Mouse (Mus musculus) left cerebral cortex, adult 8-10 months (tissue): ENCODE data around the gene Golga7b. TPM values are rescaled to one million over a fixed set of nuclear protein-coding genes. Genes with fewer than 3 reads are reported as not detected.

Experiments
- DNase-seq, 2 experiments: peaks; one replicate each; pipeline ENCODE4 v3.0.0; 2022; ENCODE audit warnings: low spot score in 2 of 2
- total RNA-seq, 4 experiments: library from RNA; stranded (reverse); gene quantifications; 2 replicates each; pipeline ENCODE4 v1.2.4; 2022

Gene Golga7b
- total RNA-seq, 4 experiments from 2014 or later: 89.8 to 107 (median 99.9) TPM

GRCm38 (mm10) chr19:42249976-42250914 is 2.9 kb downstream of the Golga7b start:
- DNase-seq: no peak

- peak in 1 of 2 experiments; percentile 54 for DNase-seq
Observed at GRCm38 (mm10) chr19:42255438-42255783, 8.0 kb downstream of the Golga7b start.

GRCm38 (mm10) chr19:42255784-42256610 is 8.6 kb downstream of the Golga7b start:
- DNase-seq: peak in 1 of 2 experiments; percentile 43

- peak in 1 of 2 experiments; percentile 49 for DNase-seq
Observed at GRCm38 (mm10) chr19:42256611-42257240, 9.4 kb downstream of the Golga7b start.

DNA sequence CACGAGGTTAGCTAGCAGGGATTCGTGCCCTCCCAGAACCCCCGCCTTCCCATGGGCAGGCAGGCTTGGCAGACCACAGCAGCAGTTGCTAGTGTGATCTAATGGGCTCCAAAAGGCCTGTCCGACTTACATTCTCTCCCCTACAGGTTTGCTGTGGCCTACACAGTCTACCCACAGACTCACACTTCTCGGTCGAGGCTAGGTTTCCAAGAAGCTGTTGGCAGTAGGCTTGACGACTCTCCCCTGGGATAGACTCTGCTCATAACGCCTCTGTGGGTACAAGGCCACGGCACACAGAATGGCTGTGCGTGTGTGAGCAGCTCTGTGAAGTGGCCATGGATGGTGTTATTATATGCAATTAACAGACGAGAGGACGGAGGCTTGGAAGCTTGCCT is 9.9 kb downstream of the Golga7b start:
- DNase-seq: no peak

DNA sequence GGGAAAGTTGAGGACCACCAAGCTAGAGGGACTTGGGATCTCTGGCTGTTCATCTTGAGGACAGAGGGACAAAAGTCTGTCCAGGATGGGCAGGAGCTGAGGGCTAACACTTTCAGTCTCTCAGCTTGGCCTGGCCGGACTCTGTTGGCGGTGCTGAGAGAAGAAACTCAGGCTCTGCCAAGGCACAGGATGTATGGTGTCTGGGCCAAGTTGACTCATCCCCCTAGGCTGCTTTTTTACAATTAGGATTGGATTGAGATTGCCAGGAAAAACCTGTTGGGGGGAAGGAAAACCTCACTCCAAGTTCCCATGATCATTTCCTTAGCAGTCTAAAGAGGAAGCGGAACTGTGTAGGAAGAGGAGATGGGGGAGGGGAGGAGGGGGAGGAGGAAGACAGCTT is 10.7 kb downstream of the Golga7b start:
- no peak for DNase-seq

GRCm38 (mm10) chr19:42258596-42258995 is 11.2 kb downstream of the Golga7b start:
- peak in 1 of 2 experiments; percentile 65 for DNase-seq

GRCm38 (mm10) chr19:42260486-42260885 is 13.1 kb downstream of the Golga7b start:
- no peak for DNase-seq

DNA sequence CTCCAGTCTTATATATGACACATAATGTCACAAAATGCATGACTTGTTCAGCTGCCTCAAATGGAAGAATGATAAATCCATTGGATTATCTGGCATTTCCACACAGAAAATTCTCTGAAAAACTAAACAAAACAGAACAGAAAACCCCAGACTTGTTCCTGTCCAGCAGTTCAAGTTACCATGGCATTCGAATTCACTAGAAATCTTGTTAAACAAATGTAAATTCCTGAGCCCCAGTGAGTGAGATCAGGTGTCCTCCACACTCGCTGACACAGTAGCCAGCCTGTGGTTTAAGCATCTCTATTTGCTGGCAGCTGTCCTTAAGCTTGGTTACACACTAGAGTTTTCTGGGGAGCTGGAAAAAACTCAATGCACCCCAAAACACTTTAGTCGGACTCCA is 16.1 kb downstream of the Golga7b start:
- no peak for DNase-seq

GRCm38 (mm10) chr19:42268337-42268736 is 21.0 kb downstream of the Golga7b start:
- no peak for DNase-seq

DNA sequence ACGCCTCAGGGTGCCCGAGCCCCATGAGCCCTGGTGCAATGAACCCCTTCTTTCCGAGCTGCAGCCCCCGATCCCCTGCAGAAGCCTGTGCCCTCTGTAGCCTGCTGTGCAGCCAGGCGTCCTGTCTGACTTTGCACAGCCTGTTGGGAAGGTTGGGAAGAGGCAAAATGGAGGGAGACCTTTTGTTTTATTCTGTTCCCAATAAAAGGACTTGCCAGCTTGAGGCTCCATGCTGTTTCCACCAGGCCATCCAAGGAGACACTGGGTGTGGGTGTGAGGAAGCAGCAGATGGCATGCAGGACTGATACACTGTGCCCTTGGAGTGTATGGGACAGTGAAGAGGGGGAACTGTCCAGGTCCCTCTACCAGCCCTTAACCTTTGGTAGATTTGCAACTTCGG is 22.7 kb downstream of the Golga7b start:
- no peak for DNase-seq

DNA sequence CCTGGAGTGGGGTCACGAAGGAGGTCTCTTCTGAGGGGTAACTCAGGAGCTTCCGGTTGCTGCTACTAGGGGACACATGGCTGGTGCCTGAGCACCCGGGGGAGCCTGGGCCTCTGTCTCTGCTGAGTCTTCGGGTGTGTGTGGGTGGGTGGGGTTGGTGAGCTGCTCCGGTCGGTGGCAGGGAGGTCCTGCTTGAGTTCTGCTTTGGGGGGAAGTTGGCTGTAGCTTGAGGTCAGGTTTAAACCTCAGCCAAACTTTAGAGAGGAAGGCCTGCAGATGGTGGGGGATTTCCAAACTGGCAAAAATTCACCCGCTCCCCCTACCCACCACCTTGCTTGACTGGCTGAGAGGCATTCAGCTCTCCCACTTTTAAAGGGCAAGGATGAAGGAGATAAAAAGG is 23.8 kb downstream of the Golga7b start:
- DNase-seq: no peak

DNA sequence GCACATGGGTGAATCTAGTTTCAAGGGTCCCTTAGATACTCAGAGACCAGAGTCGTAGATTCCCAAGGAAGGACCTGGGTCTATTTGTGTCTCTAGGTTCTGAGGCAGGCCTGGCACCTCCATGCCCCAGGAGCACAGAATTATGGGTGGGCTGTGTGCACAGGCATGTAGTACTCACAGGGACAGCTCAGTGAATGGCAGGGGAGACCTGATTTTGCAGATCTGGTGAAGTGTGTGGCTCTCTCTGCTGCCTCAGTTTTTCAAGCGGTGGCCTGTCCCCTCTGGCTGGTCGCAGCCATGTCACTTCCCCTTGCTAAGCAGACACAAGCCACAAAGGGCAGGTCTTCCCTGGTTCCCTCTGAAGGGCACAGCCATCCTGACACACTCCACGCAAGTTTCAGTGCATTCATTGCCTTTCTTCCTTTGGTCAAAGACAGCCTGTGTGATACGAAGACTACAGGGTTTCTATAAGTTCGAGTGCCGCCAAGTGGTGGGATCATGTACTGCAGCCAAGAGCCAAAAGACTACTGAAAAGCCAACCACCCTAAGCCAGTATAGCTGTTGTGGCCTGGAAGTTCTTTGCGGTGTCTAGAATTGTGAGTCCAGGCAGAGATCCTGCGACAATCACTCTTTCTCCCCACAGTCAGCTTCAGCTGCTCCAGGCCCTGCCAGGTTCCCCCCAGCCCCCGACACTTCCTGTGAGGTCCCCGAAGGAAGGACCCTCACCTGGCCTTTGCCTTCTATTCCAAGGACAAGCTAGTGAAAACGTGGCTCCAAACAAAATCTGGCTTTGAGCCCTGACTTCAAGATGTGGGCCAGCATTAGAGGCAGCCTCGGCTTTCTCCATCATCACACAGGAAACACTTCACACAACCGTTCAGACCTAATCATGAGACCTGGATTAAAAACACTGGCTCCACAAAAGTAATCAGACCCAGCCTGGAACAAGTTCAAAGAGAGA is 24.9 kb downstream of the Golga7b start:
- DNase-seq: peak; percentile 74 to 98

DNA sequence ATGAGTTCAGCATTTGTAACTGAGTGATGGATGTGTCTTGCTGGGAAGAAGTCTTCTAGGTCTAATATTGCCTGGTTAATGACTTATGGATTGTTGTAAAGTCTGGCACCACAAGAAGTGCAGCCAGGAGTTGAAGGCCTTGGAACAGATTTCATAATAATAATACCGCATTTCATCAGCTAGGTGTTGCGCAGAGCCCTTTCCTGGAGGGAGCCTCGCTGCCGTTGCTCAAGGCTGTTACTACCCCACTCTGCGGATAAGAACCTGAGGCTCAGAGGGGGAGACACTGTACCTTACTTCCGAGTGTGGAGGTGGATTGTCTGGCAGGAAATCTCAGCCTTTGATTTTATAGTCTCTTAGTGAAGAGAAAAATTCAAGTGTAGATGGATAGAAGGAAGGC is 29.9 kb downstream of the Golga7b start:
- no peak for DNase-seq

DNA sequence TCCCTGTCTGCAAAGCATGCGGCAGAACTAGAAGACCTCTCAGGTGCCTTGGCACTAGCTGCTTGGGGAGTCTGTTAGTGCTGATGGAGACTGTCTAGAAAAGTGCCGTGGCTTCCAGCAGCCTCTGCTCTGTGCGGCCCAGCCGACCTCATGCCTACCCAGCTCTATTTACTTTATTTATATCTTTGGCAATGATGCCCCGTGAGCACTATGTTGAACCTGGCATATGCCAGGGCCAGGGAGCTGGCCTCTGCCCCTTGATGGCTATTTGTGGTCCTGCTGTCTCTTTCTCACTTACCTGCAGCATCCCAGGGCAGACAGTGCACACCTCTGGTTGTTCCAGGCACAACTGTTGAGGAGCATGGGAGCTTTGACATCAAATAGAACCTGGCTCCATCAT is 31.1 kb downstream of the Golga7b start:
- DNase-seq: no peak

- DNase-seq: no peak
Observed at GRCm38 (mm10) chr19:42279611-42280010, 32.2 kb downstream of the Golga7b start.

GRCm38 (mm10) chr19:42284178-42284577 is 36.8 kb downstream of the Golga7b start:
- DNase-seq: no peak

DNA sequence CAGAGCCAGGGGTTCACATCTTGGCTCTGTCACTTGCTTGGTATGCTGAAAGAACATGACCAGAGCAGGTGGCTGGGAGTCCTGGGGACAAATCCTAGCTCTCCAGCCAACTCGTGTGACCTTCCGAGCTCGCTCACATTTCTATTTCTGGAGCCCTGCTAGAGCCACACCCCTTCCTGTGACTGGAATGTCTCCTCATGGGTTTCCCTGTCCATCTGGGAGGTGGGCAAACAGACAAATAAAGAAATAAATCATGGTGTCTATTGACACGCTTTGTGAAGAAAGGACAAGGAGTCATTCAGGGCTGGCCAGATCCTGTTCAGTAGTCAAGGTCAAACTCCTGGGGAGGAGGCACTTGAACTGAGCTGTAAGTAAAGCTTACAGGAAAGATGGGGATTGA is 41.0 kb downstream of the Golga7b start:
- DNase-seq: no peak

GRCm38 (mm10) chr19:42290954-42291661 is 43.7 kb downstream of the Golga7b start:
- peak in 1 of 2 experiments; percentile 51 for DNase-seq

DNA sequence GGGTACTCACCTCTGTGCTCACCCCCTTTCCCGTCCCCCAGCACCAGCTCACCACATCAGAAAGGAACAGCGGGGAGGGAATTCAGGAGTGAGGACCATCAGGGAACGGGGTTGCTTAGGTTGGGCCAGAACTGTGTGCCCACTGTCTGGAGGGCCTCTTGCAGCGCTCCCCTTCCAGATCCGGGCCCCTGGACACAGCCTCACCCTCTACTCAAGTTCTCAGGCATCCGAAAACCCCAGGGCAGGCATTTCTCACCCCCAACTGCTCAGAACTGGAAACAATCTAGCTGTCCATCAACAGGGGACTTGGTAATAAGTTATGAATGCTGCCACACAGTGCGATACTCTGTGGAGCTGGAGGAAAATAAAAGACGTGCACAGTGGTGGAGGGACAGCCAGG is 44.7 kb downstream of the Golga7b start:
- DNase-seq: no peak
